Mouse (Mus musculus) MEL (cell line): ENCODE measurements around the gene Cela2a. TPM values are rescaled to one million over a fixed set of nuclear protein-coding genes. Genes with fewer than 3 reads are reported as not detected.

ENCODE experiments used
- DNase-seq: peaks from one replicate; pipeline ENCODE4 v3.0.0; 2011; ENCODE audit warnings: low read depth, low spot score
- H3K27ac ChIP-seq: 2 replicates; pipeline ENCODE4 v1.5.1; 2012; ENCODE audit warnings: low read depth, mild to moderate bottlenecking, control low read depth, low read length, moderate library complexity; ENCODE audit not compliant: control insufficient read depth
- H3K27me3 ChIP-seq, 2 experiments: fragments of 150-350 bp in 1 of 2; sonication (generic) in 1 of 2; 2 replicates each; pipeline ENCODE4 v1.6.1; 2012; ENCODE audit warnings: low read length in 2 of 2, mild to moderate bottlenecking in 2 of 2, improper control_type of control experiment in 1 of 2, moderate library complexity in 1 of 2; ENCODE audit not compliant: insufficient read depth in 2 of 2, control insufficient read depth in 1 of 2
- H3K36me3 ChIP-seq, 2 experiments: 2 replicates each; pipeline ENCODE4 v1.6.1; 2012 to 2014; ENCODE audit warnings: low read length in 2 of 2, improper control_type of control experiment in 1 of 2, inconsistent platforms in 1 of 2, mild to moderate bottlenecking in 1 of 2; ENCODE audit not compliant: insufficient read depth in 2 of 2, control insufficient read depth in 1 of 2
- H3K4me1 ChIP-seq, 2 experiments: fragments of 150-350 bp in 1 of 2; sonication (generic) in 1 of 2; 2 replicates each; pipeline ENCODE4 v1.6.1; 2012; ENCODE audit warnings: low read length in 2 of 2, improper control_type of control experiment in 1 of 2, mild to moderate bottlenecking in 1 of 2; ENCODE audit not compliant: insufficient read depth in 2 of 2, control insufficient read depth in 1 of 2
- H3K4me3 ChIP-seq, 2 experiments: fragments of 150-350 bp in 1 of 2; sonication (generic) in 1 of 2; 2 replicates each; pipeline ENCODE4 v1.5.1; 2012; ENCODE audit warnings: low read depth in 2 of 2, low read length in 2 of 2, mild to moderate bottlenecking in 2 of 2, moderate library complexity in 2 of 2, control low read depth in 1 of 2, improper control_type of control experiment in 1 of 2; ENCODE audit not compliant: control insufficient read depth in 1 of 2, insufficient read depth in 1 of 2
- H3K79me2 ChIP-seq: 2 replicates; pipeline ENCODE4 v1.6.1; 2012; ENCODE audit warnings: mild to moderate bottlenecking, low read length, moderate library complexity; ENCODE audit not compliant: control insufficient read depth, poor library complexity, insufficient read depth
- H3K9ac ChIP-seq: 2 replicates; pipeline ENCODE4 v1.6.1; 2012; ENCODE audit warnings: low read depth, mild to moderate bottlenecking, control low read depth, low read length, moderate library complexity; ENCODE audit not compliant: control insufficient read depth, poor library complexity, severe bottlenecking
- H3K9me3 ChIP-seq: fragments of 150-350 bp; sonication (generic); replicated peaks from 2 replicates; pipeline ENCODE4 v1.6.1; 2012; ENCODE audit warnings: mild to moderate bottlenecking, low read length, improper control_type of control experiment, moderate library complexity; ENCODE audit not compliant: insufficient read depth
- BHLHE40 ChIP-seq: IDR thresholded peaks from 2 replicates; pipeline ENCODE4 v1.6.1; 2012; ENCODE audit warnings: low read depth, mild to moderate bottlenecking, inconsistent platforms, low read length, improper control_type of control experiment, borderline replicate concordance
- CTCF ChIP-seq, 3 experiments: IDR thresholded peaks in 2 of 3; conservative IDR thresholded peaks in 1 of 3; 2 replicates each; pipeline ENCODE4 v1.5.1; 2011 to 2012; ENCODE audit warnings: low read length in 3 of 3, low read depth in 2 of 3, mild to moderate bottlenecking in 2 of 3, improper control_type of control experiment in 1 of 3, inconsistent platforms in 1 of 3, mixed read lengths in 1 of 3, moderate library complexity in 1 of 3; ENCODE audit not compliant: control insufficient read depth in 1 of 3, insufficient read depth in 1 of 3, poor library complexity in 1 of 3, severe bottlenecking in 1 of 3
- GATA1 ChIP-seq: IDR thresholded peaks from 2 replicates; pipeline ENCODE4 v1.6.1; 2011; ENCODE audit warnings: low read depth, low read length, improper control_type of control experiment
- MAFK ChIP-seq: IDR thresholded peaks from 2 replicates; pipeline ENCODE4 v1.6.1; 2011; ENCODE audit warnings: low read depth, mild to moderate bottlenecking, low read length, improper control_type of control experiment, borderline replicate concordance
- MAX ChIP-seq: IDR thresholded peaks from 2 replicates; pipeline ENCODE4 v1.6.1; 2011; ENCODE audit warnings: low read length, improper control_type of control experiment
- MEF2A ChIP-seq: IDR thresholded peaks from 2 replicates; pipeline ENCODE4 v1.6.1; 2014; ENCODE audit warnings: low read depth, mild to moderate bottlenecking, inconsistent platforms, low read length, improper control_type of control experiment; ENCODE audit not compliant: poor library complexity, insufficient replicate concordance, severe bottlenecking; ENCODE audit errors: extremely low read depth
- MXI1 ChIP-seq: IDR thresholded peaks from 2 replicates; pipeline ENCODE4 v1.6.1; 2011; ENCODE audit warnings: mild to moderate bottlenecking, low read depth, low read length, improper control_type of control experiment
- MYB ChIP-seq: IDR thresholded peaks from 2 replicates; pipeline ENCODE4 v1.6.1; 2011; ENCODE audit warnings: mild to moderate bottlenecking, low read depth, low read length, improper control_type of control experiment
- MYC ChIP-seq: IDR thresholded peaks from 2 replicates; pipeline ENCODE4 v1.6.1; 2011; ENCODE audit warnings: low read depth, mild to moderate bottlenecking, low read length, improper control_type of control experiment, moderate library complexity
- NELFE ChIP-seq: IDR thresholded peaks from 2 replicates; pipeline ENCODE4 v1.6.1; 2011; ENCODE audit warnings: low read depth, low read length, improper control_type of control experiment
- POLR2A ChIP-seq, 2 experiments: IDR thresholded peaks; 2 replicates each; pipeline ENCODE4 v1.6.1; 2011 to 2012; ENCODE audit warnings: low read length in 2 of 2, mild to moderate bottlenecking in 2 of 2, control low read depth in 1 of 2, improper control_type of control experiment in 1 of 2, low read depth in 1 of 2, moderate library complexity in 1 of 2; ENCODE audit not compliant: control insufficient read depth in 1 of 2, insufficient read depth in 1 of 2, poor library complexity in 1 of 2
- RAD21 ChIP-seq: IDR thresholded peaks from 2 replicates; pipeline ENCODE4 v1.6.1; 2011; ENCODE audit warnings: mild to moderate bottlenecking, low read depth, low read length, improper control_type of control experiment
- RCOR1 ChIP-seq: IDR thresholded peaks from 2 replicates; pipeline ENCODE4 v1.6.1; 2012; ENCODE audit warnings: low read depth, mild to moderate bottlenecking, inconsistent platforms, low read length, improper control_type of control experiment
- SIN3A ChIP-seq: IDR thresholded peaks from 2 replicates; pipeline ENCODE4 v1.6.1; 2012; ENCODE audit warnings: low read length, improper control_type of control experiment, inconsistent platforms
- SMC3 ChIP-seq: IDR thresholded peaks from 2 replicates; pipeline ENCODE4 v1.6.1; 2011; ENCODE audit warnings: low read depth, low read length, improper control_type of control experiment
- TCF12 ChIP-seq: IDR thresholded peaks from 2 replicates; pipeline ENCODE4 v1.6.1; 2014; ENCODE audit warnings: low read depth, mild to moderate bottlenecking, inconsistent platforms, low read length, improper control_type of control experiment, moderate library complexity
- ZMIZ1 ChIP-seq: IDR thresholded peaks from 2 replicates; pipeline ENCODE4 v1.6.1; 2012; ENCODE audit warnings: low read depth, mild to moderate bottlenecking, inconsistent platforms, low read length, improper control_type of control experiment, moderate library complexity
- polyA plus RNA-seq, 2 experiments: library from polyadenylated mRNA; stranded (reverse) in 1 of 2; unstranded in 1 of 2; fragments of >175 nt in 1 of 2; fragments of >200 nt in 1 of 2; gene quantifications; 2 replicates each; pipeline versions ENCODE4 v1.2.1 to v1.2.4; 2012; ENCODE audit warnings: low replicate concordance in 2 of 2, low read depth in 1 of 2; ENCODE audit not compliant: insufficient read length in 2 of 2, insufficient read depth in 1 of 2, missing spikeins in 1 of 2
- total RNA-seq: library from RNA; depleted of rRNA; stranded (reverse); fragments of 300-350 nt; gene quantifications from 2 replicates; pipeline ENCODE4 v1.2.3, GENCODE M21; 2012

Gene Cela2a
- total and polyA plus RNA-seq, 3 experiments, result not detected

DNA sequence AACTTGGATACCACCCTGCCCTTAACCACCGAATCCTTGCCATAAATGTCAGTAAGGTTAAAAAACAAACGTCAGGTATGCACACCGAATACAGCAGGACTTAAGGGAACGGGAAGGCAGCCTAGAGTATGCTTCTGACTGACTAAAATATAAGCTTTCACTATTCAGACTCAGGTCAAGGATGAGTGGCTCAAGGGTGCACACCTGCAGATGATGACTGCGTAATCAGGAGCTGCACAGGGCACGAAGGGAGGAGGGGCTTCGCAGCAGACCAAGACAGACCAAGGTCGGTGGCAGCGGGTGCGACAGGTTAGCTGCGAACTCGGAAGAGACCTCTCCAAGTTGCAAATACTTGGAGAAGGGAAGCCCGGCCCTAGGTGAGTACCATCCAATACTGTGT lies 39.8 kb downstream of the Cela2a start:
- Histone ChIP-seq H3K4me3 (no peak overlapping the region), H3K36me3 (no peaks in the 10 kb centered on the region; a peak in 3 of 4 replicates), H3K27ac (no peak overlapping the region), H3K79me2 (peaks cover 2% of the 10 kb centered on the region; the same call in 1 of the 2 replicates), H3K9ac (no peak overlapping the region), H3K27me3 (no peaks in the 10 kb centered on the region), H3K9me3 (no peaks in the 10 kb centered on the region)
- TF ChIP-seq POLR2A (IDR thresholded peaks at IDR 0.05; ENCODE audit: control insufficient read depth in 1 of 2, insufficient read depth in 1 of 2, low read depth in 1 of 2, low read length in 2 of 2, poor library complexity in 1 of 2), result no peak
- TF ChIP-seq SMC3, result no peak
- TF ChIP-seq, all 39 proteins: peak for 0
- H3K4me1 ChIP-seq, result peaks cover 0 to 6% of the 10 kb centered on the region in 2 experiments; a peak in 2 of 4 replicates
- no peak for DNase-seq

DNA sequence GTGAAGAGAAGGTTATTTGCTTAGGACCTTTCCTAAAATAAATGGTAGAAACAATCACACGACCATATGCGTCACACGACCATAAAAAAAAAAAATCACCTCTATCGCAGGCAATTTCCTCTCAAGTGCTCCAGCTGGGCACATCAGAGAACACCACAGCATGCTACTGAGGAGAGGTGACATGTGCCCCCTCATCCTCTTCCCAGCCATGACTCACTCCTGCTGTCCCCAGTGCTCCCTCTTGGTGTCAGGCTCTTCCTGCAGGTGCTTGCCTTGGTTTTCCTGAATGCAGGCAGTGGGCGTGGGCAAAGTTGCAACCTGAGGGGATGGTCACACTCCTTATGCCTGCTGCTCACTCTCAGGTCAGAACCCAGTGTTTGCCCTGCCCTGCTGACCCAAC lies 41.1 kb downstream of the Cela2a start:
- H3K9me3 ChIP-seq, result no peaks in the 10 kb centered on the region
- no peak overlapping the region for H3K27ac ChIP-seq
- H3K27me3 ChIP-seq, result no peaks in the 10 kb centered on the region
- no peaks in the 10 kb centered on the region; a peak in 3 of 4 replicates for H3K36me3 ChIP-seq
- no peak for DNase-seq
- TF ChIP-seq ZMIZ1, result no peak
- TF ChIP-seq GATA1, result no peak
- no peak for TF ChIP-seq SIN3A
- no peak for TF ChIP-seq MYC
- no peak for TF ChIP-seq MXI1
- TF ChIP-seq MAX, result no peak
- no peak for TF ChIP-seq RCOR1
- TF ChIP-seq SMC3, result no peak
- TF ChIP-seq TCF12, result no peak
- no peak for TF ChIP-seq MEF2A
- no peak for TF ChIP-seq NELFE
- no peak for TF ChIP-seq RAD21
- no peak for TF ChIP-seq CTCF (IDR thresholded peaks at IDR 0.05 in 2 of 3, conservative IDR thresholded peaks at IDR 0.05 in 1 of 3; ENCODE audit: control insufficient read depth in 1 of 3, insufficient read depth in 1 of 3, low read depth in 2 of 3, low read length in 3 of 3, poor library complexity in 1 of 3, severe bottlenecking in 1 of 3)
- TF ChIP-seq MYB, result no peak
- no peak for TF ChIP-seq BHLHE40
- TF ChIP-seq MAFK, result no peak
- no peak overlapping the region for H3K4me3 ChIP-seq
- no peak overlapping the region for H3K9ac ChIP-seq
- H3K4me1 ChIP-seq, result peaks cover 0 to 5% of the 10 kb centered on the region in 2 experiments; a peak in 2 of 4 replicates
- no peaks in the 10 kb centered on the region for H3K79me2 ChIP-seq
